Mouse (Mus musculus) spleen, postnatal 36 days (tissue): ENCODE data around the gene Atg5.

Source experiments
- DNase-seq, 2 experiments: peaks; one replicate each; pipeline ENCODE4 v3.0.0; 2022; ENCODE audit warnings: low spot score in 2 of 2, mixed read lengths in 1 of 2

Gene Atg5

DNA sequence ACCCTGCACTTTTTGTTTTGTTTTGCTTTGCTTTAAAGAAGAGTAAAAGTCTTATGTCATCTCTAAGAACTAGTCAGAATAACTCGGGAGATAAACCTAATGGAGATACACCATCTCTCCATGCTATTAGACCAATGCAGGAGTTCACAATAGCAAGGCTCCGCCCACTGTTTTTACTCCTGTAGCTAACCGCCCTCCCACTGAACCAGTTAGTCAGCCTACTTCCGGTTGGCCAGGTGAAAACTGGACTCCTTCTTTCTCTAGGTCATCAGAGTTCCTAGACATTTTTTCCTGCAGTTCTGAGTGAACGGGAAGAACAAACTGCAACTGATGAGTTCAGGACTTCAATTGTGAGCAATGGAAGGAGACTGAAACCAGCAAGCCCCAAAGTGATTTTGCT is 122.1 kb downstream of the Atg5 start:
- no peak for DNase-seq

DNA sequence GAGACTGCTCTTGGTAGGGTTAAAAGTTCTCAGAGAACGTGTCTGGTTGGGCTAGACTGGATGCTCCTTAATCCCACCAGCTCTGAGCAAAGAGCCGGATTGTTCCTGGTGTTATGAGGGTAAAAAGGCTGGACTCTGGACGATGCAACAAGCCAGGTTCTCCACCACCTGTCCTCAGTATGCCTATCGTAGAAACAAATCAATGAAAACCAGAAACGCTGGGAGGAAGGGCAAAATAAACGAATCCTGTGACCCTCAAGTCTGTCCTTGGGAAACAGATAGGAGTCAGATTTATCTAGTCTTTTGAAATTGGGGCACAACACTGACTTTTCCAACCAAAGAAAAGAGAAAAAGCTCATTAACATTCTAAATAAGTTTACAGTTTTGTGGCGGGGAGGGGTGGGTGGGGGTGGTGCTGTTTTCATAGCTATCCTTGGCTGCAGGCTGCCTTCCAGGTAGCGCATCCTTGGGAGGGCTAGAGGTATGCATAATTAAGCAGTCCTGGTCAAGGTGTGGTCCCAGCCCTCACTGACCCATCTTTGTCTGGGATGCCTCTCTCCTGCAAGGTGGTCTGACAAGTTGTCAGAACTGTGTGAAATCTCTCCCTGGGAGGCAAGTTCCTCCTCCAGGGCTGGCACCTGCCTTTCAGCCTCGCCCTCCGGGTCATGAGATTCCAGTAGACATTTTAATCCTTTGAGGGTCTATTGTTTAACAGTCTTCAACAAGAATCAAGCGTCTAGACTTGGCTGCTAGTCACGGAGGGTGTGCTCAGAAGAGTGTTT is 123.5 kb downstream of the Atg5 start:
- DNase-seq: no peak

DNA sequence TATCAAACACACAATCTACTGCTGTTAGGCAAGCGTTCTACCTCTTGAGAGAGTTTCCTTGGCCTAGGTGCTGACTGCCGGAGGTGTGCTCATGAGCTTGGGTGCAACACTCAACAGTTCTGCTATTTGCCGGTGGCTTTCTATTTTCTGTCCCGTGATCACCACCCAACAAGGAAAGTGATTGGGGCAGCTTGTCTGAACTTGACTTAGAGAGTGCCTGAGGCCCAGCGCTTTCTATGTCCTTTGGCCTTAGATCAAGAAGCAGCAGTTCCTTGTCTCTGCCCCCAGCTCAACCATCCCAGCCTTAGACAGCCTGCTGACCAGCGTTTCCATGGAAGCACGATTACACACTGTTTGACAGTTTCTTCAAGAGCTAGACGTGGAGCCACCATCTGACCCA is 124.7 kb downstream of the Atg5 start:
- no peak for DNase-seq

DNA sequence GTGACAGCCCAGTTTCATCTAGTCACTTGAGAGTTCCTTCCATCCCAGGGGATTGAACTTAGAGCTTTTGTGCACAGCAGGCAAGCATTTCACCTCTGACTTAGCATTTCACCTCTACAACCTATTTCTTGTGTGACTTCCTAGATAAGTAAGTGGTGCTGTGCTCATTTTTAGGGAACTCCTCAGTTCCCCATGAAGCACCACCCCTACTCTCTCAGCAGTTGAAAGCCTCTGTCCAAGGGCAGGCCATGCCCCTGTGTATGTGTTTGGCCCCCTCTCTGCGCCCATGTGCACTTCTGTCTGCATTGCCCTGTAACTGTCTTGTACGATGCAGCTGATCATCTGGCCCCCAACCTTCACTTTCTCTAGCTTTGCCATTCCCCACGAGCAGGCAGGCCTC is 132.0 kb downstream of the Atg5 start:
- no peak for DNase-seq

DNA sequence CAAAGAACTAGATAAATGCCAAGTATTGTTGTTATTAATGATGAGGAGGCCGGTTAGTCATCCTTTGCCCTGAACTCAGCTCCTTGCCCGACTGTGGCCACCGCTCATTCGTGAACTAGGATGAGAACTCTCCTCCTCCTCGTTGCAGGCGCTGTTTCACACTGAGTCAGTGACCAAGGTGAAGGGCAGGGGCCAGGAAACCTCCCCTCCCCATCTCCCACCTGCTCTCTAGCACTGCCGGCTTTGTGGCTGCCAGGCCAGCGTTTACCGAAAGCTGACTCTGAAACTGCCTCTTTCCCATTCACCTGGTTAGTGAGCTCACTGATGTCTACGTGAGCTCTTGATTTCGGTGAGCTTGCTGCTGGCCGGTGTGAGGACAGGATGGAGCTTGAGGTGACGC is 132.4 kb downstream of the Atg5 start:
- no peak for DNase-seq

DNA sequence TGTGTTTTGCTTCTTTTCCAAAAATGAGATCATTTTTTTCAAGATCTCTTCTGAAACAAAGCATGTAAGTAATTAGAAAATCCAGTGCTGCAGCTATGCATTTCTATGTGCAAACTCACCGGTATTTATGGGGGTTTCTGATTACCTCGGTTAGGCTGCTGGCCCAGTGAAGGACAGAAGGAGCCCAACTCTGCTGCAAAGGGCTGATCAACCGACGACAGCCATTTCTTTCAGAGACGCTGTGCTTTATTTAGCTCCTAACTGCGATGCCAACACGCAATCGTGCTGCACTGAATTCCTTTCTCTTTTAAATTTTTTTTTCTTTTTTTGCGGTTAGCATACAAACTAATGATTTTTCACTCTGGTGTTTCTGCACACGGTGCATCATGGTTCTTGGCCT is 133.4 kb downstream of the Atg5 start:
- DNase-seq: no peak

DNA sequence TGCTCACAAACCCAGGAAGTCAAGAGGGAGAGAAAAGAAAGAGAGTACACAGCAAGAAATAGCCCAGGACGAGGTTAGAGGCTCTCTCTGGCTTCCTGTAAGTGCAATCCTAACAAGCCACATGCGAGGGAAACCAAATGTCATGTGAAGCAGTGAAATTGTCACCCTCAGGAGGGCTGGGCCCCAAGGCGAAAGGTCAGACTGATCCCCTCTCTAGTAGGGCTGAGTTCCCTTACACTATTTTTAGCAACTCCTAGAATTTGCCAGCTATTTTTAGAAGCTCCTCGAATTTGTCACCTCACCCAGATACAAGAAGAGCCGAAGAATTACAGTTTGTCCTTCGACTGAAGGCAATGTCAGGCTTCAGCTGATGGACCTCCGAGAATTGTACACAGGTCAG is 135.3 kb downstream of the Atg5 start:
- DNase-seq: no peak

DNA sequence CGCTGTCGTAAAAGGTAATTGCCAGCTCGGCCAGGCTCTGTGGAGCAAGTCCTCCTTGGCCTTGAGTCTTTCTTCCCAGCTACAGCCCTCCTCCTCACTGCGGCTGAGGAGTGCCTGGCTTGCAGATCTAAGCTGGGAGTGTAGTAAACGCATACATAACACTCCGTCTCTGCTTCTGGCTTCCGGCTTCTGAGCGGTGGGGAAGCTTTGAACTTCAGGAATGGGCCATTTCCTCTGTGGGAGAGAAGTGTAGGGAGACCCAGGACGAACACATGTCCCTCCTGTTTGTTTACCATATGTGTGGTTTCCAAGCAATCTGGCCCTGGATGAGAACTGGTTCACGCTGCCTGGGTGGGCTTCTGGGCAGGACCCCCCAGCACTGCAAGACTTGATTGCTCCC is 140.9 kb downstream of the Atg5 start:
- DNase-seq: no peak

DNA sequence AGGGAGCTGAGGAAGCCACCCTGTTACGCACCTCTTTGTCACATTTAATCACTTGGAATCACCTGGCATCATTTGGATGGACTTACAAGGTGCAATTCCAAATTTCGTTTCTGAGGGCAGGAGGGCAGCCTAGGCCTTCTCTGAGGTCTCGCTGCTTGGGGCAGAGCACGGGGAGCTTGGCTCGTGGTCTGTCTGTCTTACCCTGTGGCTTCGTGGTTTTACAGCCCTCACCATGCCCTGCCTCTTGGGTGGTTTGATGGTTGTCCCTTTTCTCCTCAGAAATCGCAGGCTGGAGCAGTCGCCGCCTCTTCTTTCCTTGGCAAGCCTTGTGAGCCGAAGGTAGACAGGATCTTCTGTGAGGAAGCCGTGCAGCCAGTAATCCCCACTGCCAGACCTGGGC is 141.8 kb downstream of the Atg5 start:
- DNase-seq: no peak
